Mouse (Mus musculus) left cerebral cortex, postnatal 25 days (tissue): Measurements from ENCODE around the gene Epb41. TPM values are rescaled to one million over a fixed set of nuclear protein-coding genes. Genes with fewer than 3 reads are reported as not detected.

Source experiments
- DNase-seq, 2 experiments: peaks; one replicate each; pipeline ENCODE4 v3.0.0; 2022; ENCODE audit warnings: low spot score in 2 of 2, mixed read lengths in 1 of 2
- intact Hi-C: fragments of 180-260 bp; cut with DNase I; formaldehyde crosslinking; loops from one replicate; pipeline ENCODE4 v1.15.1; 2025
- total RNA-seq, 2 experiments: library from RNA; stranded (reverse); gene quantifications; 2 replicates each; pipeline ENCODE4 v1.2.3; 2021

The Epb41 gene
- total RNA-seq, 2 experiments from 2014 or later, result 32.5 to 42.7 TPM

DNA sequence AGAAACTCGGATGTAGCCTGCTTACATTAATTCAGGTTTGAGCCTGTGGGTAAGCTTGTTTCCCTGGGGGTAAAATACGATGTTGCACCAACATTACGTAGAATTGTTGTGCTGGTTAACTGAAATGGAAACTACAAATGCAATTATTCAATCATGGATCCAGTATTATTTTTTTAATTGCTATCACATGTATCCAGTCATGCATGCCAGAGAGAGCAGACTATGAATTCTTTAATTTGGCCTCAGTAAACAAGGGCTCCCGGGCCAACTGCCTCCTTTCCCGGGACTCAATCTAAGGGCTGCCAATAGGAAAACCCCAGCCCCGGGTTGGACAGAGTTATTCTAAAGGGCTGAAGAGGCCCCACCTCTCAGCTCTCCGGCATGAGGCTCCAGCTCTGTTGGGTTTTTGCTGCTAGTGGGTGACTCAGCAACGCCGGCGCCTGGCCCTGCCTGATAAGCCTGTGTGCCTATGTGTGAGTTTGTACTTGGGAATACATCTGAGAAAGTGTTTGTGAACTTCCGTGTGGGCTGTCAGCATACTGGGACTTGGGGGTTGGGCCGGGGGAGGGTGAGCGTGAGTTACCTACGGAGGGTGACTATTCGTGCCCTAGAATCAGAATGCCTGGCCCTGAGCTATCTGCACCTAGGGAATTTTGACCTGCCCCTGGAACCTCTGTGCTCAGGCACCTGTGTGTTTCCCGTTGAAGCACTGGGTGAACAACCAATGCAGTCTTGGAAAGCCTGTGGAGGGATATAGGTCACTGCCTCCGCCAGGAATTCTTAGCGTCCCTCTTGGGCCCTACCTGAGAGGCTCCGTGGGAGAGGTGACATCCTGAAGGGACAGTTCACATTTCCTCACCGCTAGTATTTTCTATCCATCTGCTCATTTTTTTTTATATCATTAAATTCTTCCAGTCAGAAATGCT lies 1.6 kb upstream of the Epb41 start:
- intact Hi-C loops, result loop anchor here (5.0 kb wide), 1 partner anchor 44 kb away; no protein-coding TSS in a partner anchor

GRCm38 (mm10) chr4:132075796-132076195 lies 675 bp upstream of the Epb41 start:
- DNase-seq, result no peak
- intact Hi-C loops, result loop anchor here (2.0 to 5.0 kb wide), 2 partner anchors 27 to 43 kb away; no protein-coding TSS in a partner anchor

More for the DNA sequence above, 1.6 kb upstream of the Epb41 start:
- peak; percentile 53 to 80 for DNase-seq

DNA sequence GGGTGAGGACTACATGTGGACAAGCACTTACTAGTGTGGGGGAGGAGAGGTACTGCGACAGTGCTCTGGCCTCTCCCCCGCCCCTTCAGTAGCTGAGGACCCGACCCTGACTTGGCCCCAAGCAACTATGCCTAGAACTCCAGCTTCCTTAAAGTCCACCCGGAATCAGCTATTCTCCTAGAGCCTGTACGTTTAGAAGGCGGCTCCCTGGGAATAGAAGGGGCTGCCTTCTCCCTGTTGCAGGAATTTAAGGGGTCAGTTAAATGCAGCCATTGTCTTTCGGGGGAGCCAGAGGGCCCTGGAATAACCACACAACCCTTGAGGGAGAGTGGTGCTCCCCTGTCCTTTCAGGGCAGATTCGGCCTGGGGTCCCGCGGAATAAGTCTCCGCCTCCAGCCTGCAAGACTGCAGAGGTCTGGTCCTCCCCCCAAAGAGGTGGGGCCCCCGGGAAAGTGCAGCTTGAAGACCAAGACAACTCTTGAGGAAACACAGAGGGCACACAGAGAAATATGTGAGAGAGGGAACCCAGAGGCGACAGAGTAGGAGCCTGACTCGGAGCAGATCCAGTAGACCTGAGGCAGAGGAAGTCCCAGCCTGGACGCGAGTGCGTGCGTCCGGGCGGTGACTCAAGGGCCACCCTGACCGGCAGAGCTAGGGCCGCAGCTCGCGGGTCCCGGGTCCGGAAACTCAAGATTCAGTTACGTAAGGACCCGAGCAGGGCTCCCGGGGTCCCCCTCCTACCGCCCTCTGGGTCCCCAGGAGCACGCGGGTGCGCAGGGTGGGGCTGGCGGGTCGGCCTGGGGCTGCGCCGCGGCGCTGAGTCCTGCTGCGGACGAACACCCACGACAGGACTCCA lies 816 bp downstream of the Epb41 start, which contains the start of gene Gm10300:
Gm10300 (plus strand) TSS at position 621 of the 856 bp plus-strand sequence.
- peak in 1 of 2 experiments; percentile 18 for DNase-seq
- intact Hi-C loops, result loop anchor here (2.0 kb wide), 1 partner anchor 26 kb away; no protein-coding TSS in a partner anchor

- no peak for DNase-seq
- intact Hi-C loops, result no loop called here
Measured at GRCm38 (mm10) chr4:132072946-132073345, 2.2 kb downstream of the Epb41 start.

GRCm38 (mm10) chr4:132072156-132072555 lies 3.0 kb downstream of the Epb41 start:
- no peak for DNase-seq
- intact Hi-C loops, result no loop called here

DNA sequence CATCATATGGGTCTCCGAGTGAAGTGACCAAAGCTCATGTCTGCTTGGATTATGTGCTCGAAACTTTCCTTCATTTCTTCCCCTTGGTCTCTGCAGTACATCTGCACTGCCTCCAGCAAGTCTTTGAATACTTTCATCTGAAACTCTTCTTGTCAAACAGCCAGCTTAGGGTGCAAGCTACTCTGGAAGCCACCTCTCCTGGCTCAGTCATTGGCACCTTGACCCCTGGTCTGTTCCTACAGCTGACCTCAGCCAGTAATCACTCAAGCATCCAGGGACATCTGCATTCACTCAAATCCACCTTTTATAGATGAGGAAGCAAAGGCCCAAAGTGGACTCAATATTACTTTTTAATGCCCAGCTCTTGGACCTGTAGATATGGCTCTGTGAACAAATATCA lies 3.4 kb downstream of the Epb41 start:
- no peak for DNase-seq
- intact Hi-C loops, result no loop called here

- DNase-seq, result no peak
- intact Hi-C loops, result no loop called here
Measured at GRCm38 (mm10) chr4:132067938-132068235, 7.2 kb downstream of the Epb41 start.

DNA sequence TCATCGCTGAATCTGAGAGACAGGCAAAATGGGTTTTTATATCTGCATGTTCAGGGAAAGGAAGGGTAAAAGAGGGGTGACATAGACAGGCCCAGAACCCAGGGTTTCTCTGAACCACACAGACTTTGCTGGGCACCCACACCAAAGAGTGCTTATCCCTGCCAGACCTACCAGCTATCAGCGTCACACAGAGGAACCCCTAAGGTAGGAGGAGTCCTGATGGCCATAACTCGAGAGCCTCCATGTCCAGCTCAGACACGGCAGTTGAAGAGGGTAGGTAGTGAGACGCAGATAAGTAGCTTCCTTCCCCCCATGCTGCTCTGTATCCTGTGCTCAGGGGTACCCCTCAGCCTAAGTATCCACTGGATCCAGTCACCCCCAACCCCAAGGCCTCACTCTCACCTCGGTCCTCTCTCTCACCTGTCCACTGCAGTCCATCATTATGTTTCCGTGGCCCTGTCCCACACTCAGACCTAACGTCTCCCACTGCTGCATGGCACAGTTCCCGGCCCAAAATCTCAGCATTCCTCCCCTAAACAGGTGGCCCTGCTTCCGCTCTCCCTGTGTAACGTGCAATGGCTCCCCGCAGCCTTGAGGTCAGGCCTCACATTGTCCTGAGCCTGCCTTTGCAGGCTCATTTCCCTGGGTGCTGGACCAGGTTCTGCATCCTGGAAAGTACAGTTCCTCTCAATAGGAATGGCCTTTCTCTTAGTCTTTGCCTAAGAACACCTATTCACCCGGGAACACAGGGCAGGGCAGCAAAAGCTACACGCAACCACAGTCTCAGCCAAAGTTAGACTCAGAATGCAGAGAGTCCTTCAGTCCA lies 7.8 kb downstream of the Epb41 start:
- intact Hi-C loops, result no loop called here
- DNase-seq, result no peak

GRCm38 (mm10) chr4:132066101-132066773 lies 8.9 kb downstream of the Epb41 start:
- DNase-seq, result no peak
- intact Hi-C loops, result no loop called here

DNA sequence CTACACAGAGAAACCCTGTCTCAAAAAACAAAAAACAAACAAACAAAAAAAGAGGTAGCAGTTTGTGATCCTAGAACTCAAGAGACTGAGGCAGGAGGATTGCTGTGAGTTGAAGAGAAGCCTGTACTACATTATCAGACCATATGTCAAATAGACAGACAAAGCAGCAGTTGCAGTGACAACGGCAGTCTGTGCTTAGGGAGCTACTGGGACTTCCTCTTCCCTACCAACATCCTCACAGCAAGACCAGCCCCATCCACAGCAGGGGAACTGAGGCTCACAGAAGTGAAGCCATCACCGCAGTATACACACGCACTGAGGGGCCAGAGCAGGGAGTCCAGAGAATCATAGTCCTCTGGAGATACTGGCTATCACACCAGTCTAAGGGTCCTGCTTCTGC lies 9.5 kb downstream of the Epb41 start:
- intact Hi-C loops, result no loop called here

DNA sequence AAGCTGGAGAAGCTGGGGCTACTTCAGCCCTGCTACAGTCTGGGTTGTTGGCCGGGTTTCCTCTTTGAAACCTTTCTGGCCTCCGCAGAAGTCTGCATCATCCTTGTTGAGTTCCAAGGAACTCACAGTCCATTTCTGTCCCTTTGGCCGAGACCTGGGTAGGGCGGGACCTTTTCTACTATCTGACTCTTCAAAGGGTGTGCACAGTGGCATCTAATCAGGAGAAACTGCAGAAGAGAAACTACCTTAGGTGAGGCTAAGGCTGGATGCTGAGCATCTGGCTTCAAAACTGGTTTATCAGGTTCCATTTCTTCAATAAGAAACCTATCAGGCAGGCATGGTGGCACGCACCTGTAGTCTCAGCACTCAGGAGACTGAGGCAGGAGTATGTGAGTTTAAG lies 10.6 kb downstream of the Epb41 start:
- intact Hi-C loops, result no loop called here
- no peak for DNase-seq

More for the DNA sequence above, 9.5 kb downstream of the Epb41 start:
- no peak for DNase-seq

DNA sequence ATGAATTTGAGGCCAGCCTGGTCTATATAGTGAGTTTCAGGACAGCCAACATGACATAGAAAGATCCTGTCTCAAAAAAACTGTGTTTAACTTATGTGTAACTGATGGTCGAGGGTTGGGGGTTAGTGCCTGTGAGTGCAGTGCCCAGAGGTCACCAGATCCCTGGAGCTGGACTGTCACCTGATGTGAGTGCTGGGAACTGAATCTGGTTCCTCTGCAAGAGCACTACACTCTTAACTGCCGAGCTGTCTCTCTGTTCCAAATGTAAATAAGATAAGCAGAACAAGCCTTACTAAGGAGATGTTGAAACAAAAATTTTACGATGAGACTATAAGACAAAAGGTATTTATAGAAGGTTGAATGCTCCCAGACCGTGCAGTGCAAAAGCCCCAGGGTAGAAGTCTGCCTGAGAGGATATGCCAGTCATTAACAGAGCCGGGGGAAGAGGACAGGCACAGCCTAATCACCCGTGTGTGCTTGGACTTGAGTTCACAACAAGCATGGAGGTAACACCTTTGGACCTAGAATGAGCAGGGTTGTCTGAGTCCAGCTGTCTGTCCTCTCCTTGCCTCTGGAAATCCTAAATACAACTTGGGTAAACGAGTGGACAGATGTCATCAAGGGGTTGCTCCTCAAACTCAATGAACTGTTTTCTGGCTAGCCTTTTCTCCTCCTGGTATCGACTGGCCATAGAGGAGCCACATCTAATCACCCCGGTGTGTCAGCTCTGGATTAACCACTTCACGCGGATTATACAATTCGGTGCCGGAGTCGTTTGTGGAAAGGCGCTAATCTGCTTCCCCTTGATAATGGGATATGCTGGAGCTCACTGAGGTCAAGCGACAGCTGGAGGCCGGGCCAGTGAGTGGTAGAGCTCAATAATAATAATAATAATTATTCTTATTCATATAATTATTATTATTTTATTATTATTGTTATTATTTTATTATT lies 11.9 kb downstream of the Epb41 start:
- intact Hi-C loops, result no loop called here
- no peak for DNase-seq

- intact Hi-C loops, result no loop called here
- no peak for DNase-seq
Measured at GRCm38 (mm10) chr4:132062289-132062688, 12.8 kb downstream of the Epb41 start.

DNA sequence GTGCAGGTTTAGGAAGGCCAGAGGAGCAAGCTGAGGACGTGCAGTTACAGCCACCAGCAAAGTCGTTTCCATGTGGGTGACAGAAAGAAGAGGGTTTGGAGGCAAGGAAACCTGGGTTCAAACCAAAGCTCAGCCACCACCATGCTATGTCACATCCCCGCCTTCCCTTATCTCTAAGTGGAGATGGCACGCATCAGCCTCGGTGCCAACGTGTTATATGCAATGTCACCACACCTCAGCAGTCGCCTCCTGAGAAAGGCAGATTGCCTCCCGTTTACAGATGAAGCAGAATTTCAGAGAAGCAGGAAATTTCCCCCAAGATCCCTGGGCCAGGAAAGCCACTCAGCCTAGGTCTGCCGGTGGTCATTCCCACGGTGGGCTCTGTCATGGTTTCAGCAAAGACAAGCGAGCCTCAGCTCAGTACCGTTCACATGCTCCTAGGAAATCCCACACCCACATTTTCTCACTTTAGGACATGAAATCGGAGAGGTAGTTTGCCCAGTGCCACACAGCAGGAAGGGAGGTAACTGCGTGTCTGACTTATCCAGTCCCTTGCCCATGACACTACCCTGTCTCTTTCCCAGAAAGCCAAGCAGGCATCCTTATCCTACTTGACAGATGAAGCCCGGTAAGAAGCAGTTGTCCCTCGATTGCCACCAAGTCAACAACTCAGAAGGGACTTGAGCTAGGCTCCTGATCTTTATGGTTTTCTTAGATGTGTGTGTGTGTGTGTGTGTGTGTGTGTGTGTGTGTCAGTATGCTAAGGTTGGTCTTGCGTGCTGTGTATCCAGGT lies 14.9 kb downstream of the Epb41 start:
- intact Hi-C loops, result no loop called here
- no peak for DNase-seq

GRCm38 (mm10) chr4:132059541-132059940 lies 15.6 kb downstream of the Epb41 start:
- no peak for DNase-seq
- intact Hi-C loops, result no loop called here

- DNase-seq, result no peak
- intact Hi-C loops, result no loop called here
Measured at GRCm38 (mm10) chr4:132057311-132057710, 17.8 kb downstream of the Epb41 start.
